In the genomic region with DNA sequence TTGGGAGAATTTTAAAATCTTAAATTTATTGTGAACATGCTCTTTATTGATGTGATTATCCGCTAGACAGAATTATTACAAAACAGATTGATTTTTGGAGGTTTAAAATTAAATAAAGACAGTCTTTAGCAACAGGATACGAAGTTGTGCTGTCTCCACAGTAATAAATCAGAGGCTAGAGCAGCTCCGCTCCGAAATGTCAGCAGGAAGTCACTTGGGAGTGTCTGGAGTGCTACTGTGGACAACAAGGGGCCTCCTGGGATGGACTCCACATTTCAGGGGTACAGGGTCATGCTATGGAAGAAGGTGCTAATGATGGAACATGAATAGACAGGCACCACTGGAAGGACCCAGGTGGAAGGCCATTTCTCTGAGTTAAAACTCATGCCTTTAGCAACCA, we compare ENCODE assay signal across 19 mouse cellular contexts.
"Had no signal": no experiment of that assay in that cellular context is flagged by ENCODE, and none has a peak within 500 bp of the region (broad histone marks: within the 10 kb centered on the region; RNA-seq: fewer than 3 reads in every experiment).

No protein-coding gene starts in this region.

- H3K27me3 ChIP-seq: midbrain, embryonic 12.5 days; neural tube, embryonic 13.5 days; neural tube, embryonic 15.5 days had no signal

- H3K4me2 ChIP-seq: lung, embryonic 14.5 days; midbrain, embryonic 12.5 days; neural tube, embryonic 13.5 days; neural tube, embryonic 15.5 days had no signal

- H3K9me3 ChIP-seq: midbrain, embryonic 10.5 days; midbrain, embryonic 12.5 days; neural tube, embryonic 13.5 days; neural tube, embryonic 15.5 days had no signal

- H3K9ac ChIP-seq: lung, embryonic 14.5 days; midbrain, embryonic 12.5 days; neural tube, embryonic 13.5 days; neural tube, embryonic 15.5 days had no signal

- H3K27ac ChIP-seq: midbrain, embryonic 10.5 days; midbrain, embryonic 12.5 days; neural tube, embryonic 15.5 days had no signal

- ATAC-seq: midbrain, embryonic 16.5 days had no signal

- H3K4me1 ChIP-seq: midbrain, embryonic 10.5 days had no signal

- H3K4me3 ChIP-seq: midbrain, embryonic 10.5 days; midbrain, embryonic 12.5 days; myocyte; neural tube, embryonic 13.5 days; neural tube, embryonic 15.5 days had no signal

- DNase-seq: lung, adult 18-20 months; lung, embryonic 14.5 days; lung, postnatal 10 days; lung, postnatal 4 days; midbrain, embryonic 14.5 days; retina, postnatal 1 day; right cerebral cortex, adult 18-20 months; right cerebral cortex, postnatal 25 days; right cerebral cortex, postnatal 4 days; spleen, adult 18-20 months; thymus, adult 18-20 months; thymus, postnatal 14 days; thymus, postnatal 36 days had no signal

- H3K36me3 ChIP-seq: midbrain, embryonic 10.5 days; midbrain, embryonic 12.5 days; neural tube, embryonic 13.5 days; neural tube, embryonic 15.5 days had no signal
